Mouse (Mus musculus) liver, embryonic 15.5 days (tissue): ENCODE results near the gene Plce1. TPM values are rescaled to one million over a fixed set of nuclear protein-coding genes. Genes with fewer than 3 reads are reported as not detected.

Experiments
- ATAC-seq: fragments of 200-750 bp; cut with Nextera tagmentation; 2 replicates; pipeline ENCODE4 v1.8.0; 2017; ENCODE audit warnings: moderate number of reproducible peaks, mild to moderate bottlenecking, moderate library complexity; ENCODE audit not compliant: insufficient read depth
- H3K27ac ChIP-seq: fragments of 300-500 bp; sonication (generic); replicated peaks from 2 replicates; pipeline ENCODE4 v1.5.1; 2015; ENCODE audit warnings: mild to moderate bottlenecking, inconsistent platforms
- H3K27me3 ChIP-seq: fragments of 300-500 bp; sonication (generic); 2 replicates; pipeline ENCODE4 v1.6.1; 2015; ENCODE audit warnings: mild to moderate bottlenecking, inconsistent platforms
- H3K36me3 ChIP-seq: fragments of 300-500 bp; sonication (generic); replicated peaks from 2 replicates; pipeline ENCODE4 v1.6.1; 2015; ENCODE audit warnings: moderate library complexity, mild to moderate bottlenecking, inconsistent platforms
- H3K4me1 ChIP-seq: fragments of 300-500 bp; sonication (generic); replicated peaks from 2 replicates; pipeline ENCODE4 v1.6.1; 2015; ENCODE audit warnings: inconsistent platforms
- H3K4me2 ChIP-seq: fragments of 300-500 bp; sonication (generic); 2 replicates; pipeline ENCODE4 v1.6.1; 2015; ENCODE audit warnings: moderate library complexity, mild to moderate bottlenecking, inconsistent platforms
- H3K4me3 ChIP-seq: fragments of 300-500 bp; sonication (generic); replicated peaks from 2 replicates; pipeline ENCODE4 v1.5.1; 2015; ENCODE audit warnings: mild to moderate bottlenecking, inconsistent platforms
- H3K9ac ChIP-seq: fragments of 300-500 bp; sonication (generic); 2 replicates; pipeline ENCODE4 v1.6.1; 2015; ENCODE audit warnings: moderate library complexity, mild to moderate bottlenecking, inconsistent platforms
- H3K9me3 ChIP-seq: fragments of 300-500 bp; sonication (generic); replicated peaks from 2 replicates; pipeline ENCODE4 v1.6.1; 2016; ENCODE audit warnings: inconsistent platforms
- WGBS: fragments of 180-500 bp; shearing (Covaris S2); methylation state at CpG from one replicate; pipeline ENCODE4 v1.1.7; 2015; ENCODE audit warnings: mixed read lengths; ENCODE audit not compliant: insufficient replicate concordance; 5-methylcytosine and 5-hydroxymethylcytosine counted together
- polyA plus RNA-seq: library from polyadenylated mRNA; unstranded; fragments of >200 nt; fragmentation: Nextera tagmentation; extraction: Ambion mirVana; gene quantifications from 2 replicates; pipeline ENCODE4 v1.2.1, GENCODE M21; 2015

The Plce1 gene
- polyA plus RNA-seq, 1 experiment from 2014 or later, result 0.47 TPM

- H3K36me3 ChIP-seq, result no peaks in the 10 kb centered on the region
- no peaks in the 10 kb centered on the region for H3K27me3 ChIP-seq
- no peak overlapping the region for H3K27ac ChIP-seq
- no peaks in the 10 kb centered on the region for H3K9me3 ChIP-seq
- no peak for ATAC-seq
- no peak overlapping the region for H3K4me3 ChIP-seq
- WGBS, result 77% methylated on average over 8 of the region's 8 CpGs
- no peaks in the 10 kb centered on the region for H3K4me1 ChIP-seq
- no peak overlapping the region for H3K4me2 ChIP-seq
- no peak overlapping the region for H3K9ac ChIP-seq
These were observed 263.6 kb downstream of the Plce1 start for GRCm38 (mm10) chr19:38744546-38744945.

- Histone ChIP-seq H3K4me3 (no peak overlapping the region), H3K4me1 (no peaks in the 10 kb centered on the region), H3K36me3 (no peaks in the 10 kb centered on the region), H3K27ac (no peak overlapping the region), H3K9me3 (no peaks in the 10 kb centered on the region), H3K27me3 (no peaks in the 10 kb centered on the region), H3K9ac (no peak overlapping the region), H3K4me2 (no peak overlapping the region)
- 28% methylated on average over 10 of the region's 10 CpGs for WGBS
- no peak for ATAC-seq
These were observed 265.0 kb downstream of the Plce1 start for GRCm38 (mm10) chr19:38745810-38746491.

DNA sequence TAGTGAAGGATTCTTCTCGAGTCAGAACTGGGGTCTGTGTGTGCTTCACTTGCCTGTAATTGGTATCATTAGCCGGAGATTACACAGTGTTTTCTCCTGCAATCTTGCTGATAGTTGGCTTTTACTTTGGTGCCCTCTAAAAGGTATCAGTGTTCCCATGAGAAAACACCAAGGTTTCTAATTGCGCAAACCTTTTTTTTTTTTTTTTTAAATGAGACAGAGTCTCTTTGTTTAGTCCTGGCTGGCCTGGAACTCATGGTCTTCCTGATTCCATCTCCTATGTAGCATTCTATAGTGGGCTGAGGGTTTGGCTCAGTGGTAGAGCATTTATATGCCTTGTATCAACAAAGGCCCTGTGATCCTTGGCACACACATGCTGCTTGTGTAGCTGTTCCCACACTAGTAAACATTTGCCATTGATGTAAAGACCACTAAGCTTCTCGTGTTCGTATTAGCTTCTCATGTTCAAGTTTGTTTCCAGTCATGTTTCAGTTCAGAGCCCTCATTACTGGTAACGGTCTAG lies 265.6 kb downstream of the Plce1 start:
- Histone ChIP-seq H3K27me3 (no peaks in the 10 kb centered on the region), H3K4me3 (no peak overlapping the region), H3K9ac (no peak overlapping the region), H3K4me1 (no peaks in the 10 kb centered on the region), H3K27ac (no peak overlapping the region), H3K4me2 (no peak overlapping the region), H3K9me3 (no peaks in the 10 kb centered on the region), H3K36me3 (no peaks in the 10 kb centered on the region)
- no peak for ATAC-seq
- 56% methylated on average over 6 of the region's 6 CpGs for WGBS

DNA sequence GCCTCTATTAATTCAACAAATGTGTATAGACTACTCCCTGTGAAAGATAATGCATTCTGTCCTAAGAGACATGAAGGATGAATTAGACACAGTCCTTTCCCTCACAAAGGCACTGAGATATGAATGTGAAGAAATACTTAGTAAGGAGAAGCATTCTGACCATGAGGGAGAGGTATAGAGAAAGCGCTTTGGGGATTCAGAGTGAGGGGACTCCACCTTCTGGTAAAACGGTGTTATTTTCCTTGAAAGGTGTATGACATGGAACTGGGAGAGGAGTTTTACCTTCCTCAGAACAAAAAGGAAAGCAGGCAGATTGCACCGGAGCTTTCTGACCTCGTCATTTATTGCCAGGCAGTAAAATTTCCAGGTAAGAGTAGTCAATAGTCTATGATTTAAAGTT lies 269.3 kb downstream of the Plce1 start:
- Histone ChIP-seq H3K4me3 (no peak overlapping the region), H3K27ac (no peak overlapping the region), H3K4me1 (no peaks in the 10 kb centered on the region), H3K4me2 (no peak overlapping the region), H3K9ac (no peak overlapping the region), H3K36me3 (no peaks in the 10 kb centered on the region), H3K9me3 (no peaks in the 10 kb centered on the region), H3K27me3 (no peaks in the 10 kb centered on the region)
- no peak for ATAC-seq
- 44% methylated on average over 4 of the region's 4 CpGs for WGBS

GRCm38 (mm10) chr19:38757161-38757560 lies 276.3 kb downstream of the Plce1 start:
- H3K27me3 ChIP-seq, result no peaks in the 10 kb centered on the region
- H3K4me2 ChIP-seq, result no peak overlapping the region
- H3K27ac ChIP-seq, result no peak overlapping the region
- H3K4me3 ChIP-seq, result no peak overlapping the region
- H3K4me1 ChIP-seq, result no peaks in the 10 kb centered on the region
- H3K36me3 ChIP-seq, result no peaks in the 10 kb centered on the region
- no peak for ATAC-seq
- H3K9me3 ChIP-seq, result no peaks in the 10 kb centered on the region
- 62% methylated on average over 3 of the region's 3 CpGs for WGBS
- H3K9ac ChIP-seq, result no peak overlapping the region

GRCm38 (mm10) chr19:38758056-38758455 lies 277.1 kb downstream of the Plce1 start:
- H3K9me3 ChIP-seq, result no peaks in the 10 kb centered on the region
- 49% methylated on average over 5 of the region's 5 CpGs for WGBS

GRCm38 (mm10) chr19:38758685-38759472 lies 278.0 kb downstream of the Plce1 start:
- no peaks in the 10 kb centered on the region for H3K9me3 ChIP-seq
- H3K27ac ChIP-seq, result no peak overlapping the region
- no peak for ATAC-seq
- H3K4me1 ChIP-seq, result no peaks in the 10 kb centered on the region
- no peak overlapping the region for H3K9ac ChIP-seq
- H3K27me3 ChIP-seq, result no peaks in the 10 kb centered on the region
- H3K4me3 ChIP-seq, result no peak overlapping the region
- H3K36me3 ChIP-seq, result no peaks in the 10 kb centered on the region
- no peak overlapping the region for H3K4me2 ChIP-seq
- WGBS, result 57% methylated on average over 7 of the region's 7 CpGs

More at GRCm38 (mm10) chr19:38758056-38758455, 277.1 kb downstream of the Plce1 start:
- Histone ChIP-seq H3K4me3 (no peak overlapping the region), H3K4me2 (no peak overlapping the region), H3K4me1 (no peaks in the 10 kb centered on the region), H3K9ac (no peak overlapping the region), H3K27me3 (no peaks in the 10 kb centered on the region), H3K36me3 (no peaks in the 10 kb centered on the region), H3K27ac (no peak overlapping the region)
- ATAC-seq, result no peak

DNA sequence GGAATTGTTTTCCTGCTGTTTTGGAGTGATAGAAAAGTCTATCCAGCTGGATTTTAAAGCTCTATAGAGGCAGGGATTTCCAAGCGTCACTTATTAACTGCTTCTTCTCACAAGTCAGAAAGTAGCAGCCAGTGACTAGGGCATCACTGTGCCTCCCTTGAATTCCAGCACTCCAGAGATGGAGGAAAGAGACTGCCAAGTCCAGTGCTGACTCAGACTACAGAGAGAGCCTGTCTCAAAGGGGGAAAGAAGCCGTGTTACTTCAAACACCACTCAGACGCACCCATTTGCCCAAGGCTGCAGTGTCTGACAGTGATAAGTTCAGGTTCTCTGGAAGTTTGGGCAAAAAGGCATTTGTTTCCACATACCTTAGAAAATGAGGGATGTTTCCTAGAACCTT lies 279.5 kb downstream of the Plce1 start:
- H3K4me3 ChIP-seq, result no peak overlapping the region
- no peak overlapping the region for H3K9ac ChIP-seq
- H3K27ac ChIP-seq, result no peak overlapping the region
- no peak overlapping the region for H3K4me2 ChIP-seq
- H3K9me3 ChIP-seq, result no peaks in the 10 kb centered on the region
- ATAC-seq, result no peak
- no peaks in the 10 kb centered on the region for H3K4me1 ChIP-seq
- H3K36me3 ChIP-seq, result no peaks in the 10 kb centered on the region
- H3K27me3 ChIP-seq, result no peaks in the 10 kb centered on the region
- 62% methylated on average over 3 of the region's 3 CpGs for WGBS

- no peak for ATAC-seq
- H3K9me3 ChIP-seq, result no peaks in the 10 kb centered on the region
- no peak overlapping the region for H3K27ac ChIP-seq
- no peaks in the 10 kb centered on the region for H3K27me3 ChIP-seq
- 65% methylated on average over 2 of the region's 2 CpGs for WGBS
- no peak overlapping the region for H3K9ac ChIP-seq
- H3K4me2 ChIP-seq, result no peak overlapping the region
- H3K4me1 ChIP-seq, result no peaks in the 10 kb centered on the region
- H3K36me3 ChIP-seq, result no peaks in the 10 kb centered on the region
- no peak overlapping the region for H3K4me3 ChIP-seq
These were observed 285.4 kb downstream of the Plce1 start for GRCm38 (mm10) chr19:38766306-38766705.

GRCm38 (mm10) chr19:38775548-38775947 lies 294.6 kb downstream of the Plce1 start:
- WGBS, result 57% methylated on average over 4 of the region's 4 CpGs
- Histone ChIP-seq H3K4me3 (no peak overlapping the region), H3K36me3 (no peaks in the 10 kb centered on the region), H3K9ac (no peak overlapping the region), H3K27ac (no peak overlapping the region), H3K9me3 (no peaks in the 10 kb centered on the region), H3K4me1 (no peaks in the 10 kb centered on the region), H3K4me2 (no peak overlapping the region), H3K27me3 (no peaks in the 10 kb centered on the region)
- no peak for ATAC-seq

DNA sequence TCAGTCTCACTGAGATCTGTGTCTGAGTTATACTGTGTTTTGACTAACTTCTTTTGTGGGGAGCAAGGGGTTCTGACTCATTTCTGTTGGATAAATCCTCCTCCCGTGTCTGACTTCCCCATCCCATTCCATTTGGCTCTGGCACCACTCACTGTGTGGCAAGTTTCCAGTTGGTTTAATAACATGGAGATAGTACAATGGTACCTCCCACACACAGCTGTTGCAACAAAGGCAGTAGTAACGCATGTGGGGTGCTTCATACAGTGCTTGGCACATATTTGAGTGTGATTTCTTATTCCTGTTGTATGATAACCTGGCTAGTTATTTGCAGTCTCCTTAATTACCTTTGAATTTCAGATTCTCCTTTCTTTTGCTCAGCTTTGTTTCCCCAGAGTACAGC lies 297.9 kb downstream of the Plce1 start:
- H3K4me2 ChIP-seq, result no peak overlapping the region

More for the DNA sequence above, 297.9 kb downstream of the Plce1 start:
- Histone ChIP-seq H3K36me3 (no peaks in the 10 kb centered on the region), H3K27me3 (no peaks in the 10 kb centered on the region), H3K4me1 (no peaks in the 10 kb centered on the region), H3K4me3 (no peak overlapping the region), H3K9me3 (no peaks in the 10 kb centered on the region), H3K27ac (no peak overlapping the region), H3K9ac (no peak overlapping the region)
- 48% methylated on average over 2 of the region's 2 CpGs for WGBS
- ATAC-seq, result no peak
